In the genomic region with DNA sequence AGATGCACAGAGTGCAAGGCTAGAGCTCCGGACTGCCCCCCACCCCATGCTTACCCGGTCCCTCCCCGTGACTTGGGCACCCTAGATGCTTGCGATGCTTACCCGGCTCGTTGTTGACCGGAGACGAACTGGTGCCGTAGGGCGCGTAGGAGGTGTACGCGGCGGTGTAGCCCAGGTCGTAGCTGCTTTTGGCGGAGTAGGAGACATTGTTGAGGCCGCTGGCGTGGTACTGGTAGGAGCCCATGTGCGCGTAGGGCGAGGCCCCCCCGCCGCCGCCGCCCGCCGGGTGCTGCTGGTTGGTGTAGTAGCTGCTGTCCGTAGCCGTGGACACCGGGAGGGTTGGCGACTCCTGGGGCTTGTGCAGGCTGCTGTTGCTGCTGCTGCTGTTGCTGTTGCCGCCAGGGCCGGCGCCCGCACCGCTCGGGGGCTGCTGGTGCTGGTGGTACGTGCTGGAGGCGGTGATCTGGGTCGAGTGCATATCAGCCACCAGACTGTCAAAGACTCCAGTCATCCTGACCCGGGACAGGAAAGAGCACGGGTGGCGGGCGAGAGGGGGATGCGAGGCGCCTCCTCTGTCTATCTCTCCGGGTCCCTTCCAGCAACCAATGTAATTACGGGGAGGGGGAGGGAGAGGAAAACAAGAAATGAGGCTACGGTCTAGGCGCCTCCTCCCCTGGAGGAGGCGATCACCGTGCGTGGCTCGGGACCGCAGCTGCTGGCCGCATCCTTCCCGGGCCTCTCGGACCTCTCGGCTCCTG, we compare ENCODE assay signal across 8 mouse cellular contexts. TPM values are rescaled to one million over a fixed set of nuclear protein-coding genes. Genes with fewer than 3 reads are reported as not detected.
DNase-seq lines count a peak whose midpoint lies in the region; ATAC-seq and TF ChIP-seq lines count a peak whose summit lies in the region.

No protein-coding gene starts in this region.

- no peaks in the 10 kb centered on the region for H3K9me3 ChIP-seq in heart, embryonic 10.5 days
- H3K9me3 ChIP-seq in ES-Bruce4 (replicated peaks; ENCODE audit: control insufficient read depth, insufficient read depth, low read length, poor library complexity, severe bottlenecking) = no peaks in the 10 kb centered on the region
- H3K9me3 ChIP-seq in embryonic facial prominence, embryonic 12.5 days = no peaks in the 10 kb centered on the region
- H3K9me3 ChIP-seq in hindbrain, embryonic 13.5 days = no peaks in the 10 kb centered on the region
- H3K9me3 ChIP-seq in lung, postnatal 0 days (ENCODE audit: low read length) = no peaks in the 10 kb centered on the region

- H3K4me3 ChIP-seq in heart, embryonic 10.5 days = peak overlapping the region; percentile 71
- peak overlapping the region; percentile 65 for H3K4me3 ChIP-seq in ES-Bruce4 (ENCODE audit: low read depth, low read length)
- H3K4me3 ChIP-seq in embryonic facial prominence, embryonic 12.5 days = peak overlapping the region; percentile 65
- H3K4me3 ChIP-seq in hindbrain, embryonic 13.5 days = peak overlapping the region; percentile 46
- H3K4me3 ChIP-seq in lung, postnatal 0 days (ENCODE audit: low read depth, low read length) = peak overlapping the region; percentile 30
- H3K4me3 ChIP-seq in testis, adult 2 months (ENCODE audit: control insufficient read depth, low read depth, low read length) = peak overlapping the region; percentile 66

- intact Hi-C loops in heart, postnatal 25 days (cut with DNase I) = loop anchor here (2.0 to 10.0 kb wide), 4 partner anchors 15 to 391 kb away; partner anchors contain the start of gene Metap1d

- TF ChIP-seq POLR2A in ES-Bruce4 (IDR thresholded peaks at IDR 0.05; ENCODE audit: insufficient read depth, low read length) = no peak
- no peak for TF ChIP-seq POLR2A in testis, adult 2 months (IDR thresholded peaks at IDR 0.05; ENCODE audit: control insufficient read depth, low read depth, low read length)

- peaks cover 42% of the 10 kb centered on the region for H3K4me1 ChIP-seq in heart, embryonic 10.5 days
- H3K4me1 ChIP-seq in ES-Bruce4 (ENCODE audit: control insufficient read depth, insufficient read depth, low read length) = no peaks in the 10 kb centered on the region
- H3K4me1 ChIP-seq in embryonic facial prominence, embryonic 12.5 days = peaks cover 18% of the 10 kb centered on the region
- H3K4me1 ChIP-seq in hindbrain, embryonic 13.5 days (replicated peaks) = peaks cover 28% of the 10 kb centered on the region
- peaks cover 11% of the 10 kb centered on the region for H3K4me1 ChIP-seq in lung, postnatal 0 days (ENCODE audit: insufficient read depth, low read depth, low read length)
- H3K4me1 ChIP-seq in testis, adult 2 months (ENCODE audit: control insufficient read depth, insufficient read depth, low read length) = peaks cover 34% of the 10 kb centered on the region

- H3K27ac ChIP-seq in heart, embryonic 10.5 days = peak overlapping the region; percentile 60
- no peak overlapping the region for H3K27ac ChIP-seq in ES-Bruce4 (ENCODE audit: insufficient read depth, low read length)
- peak overlapping the region; percentile 91 for H3K27ac ChIP-seq in embryonic facial prominence, embryonic 12.5 days
- no peak overlapping the region for H3K27ac ChIP-seq in hindbrain, embryonic 13.5 days
- no peak overlapping the region for H3K27ac ChIP-seq in lung, postnatal 0 days (ENCODE audit: low read length)
- no peak overlapping the region for H3K27ac ChIP-seq in testis, adult 2 months (ENCODE audit: control insufficient read depth, insufficient read depth, low read depth, low read length)

- DNase-seq in heart, embryonic 10.5 days (ENCODE audit: low spot score) = peak; percentile 84
- DNase-seq in heart, postnatal 25 days (ENCODE audit: low spot score) = no peak
- peak; percentile 4 for DNase-seq in lung, postnatal 0 days (ENCODE audit: low spot score)
- DNase-seq in left cerebral cortex, adult 8-10 months (ENCODE audit: low spot score in 2 of 2) = no peak

- H3K9ac ChIP-seq in ES-Bruce4 (ENCODE audit: low read depth, poor library complexity, severe bottlenecking) = 0 out of 2 replicates have a peak overlapping the region, but pooled peaks have one; percentile 42
- peak overlapping the region; percentile 82 for H3K9ac ChIP-seq in embryonic facial prominence, embryonic 12.5 days
- peak overlapping the region; percentile 56; the same call in 1 of the 2 replicates for H3K9ac ChIP-seq in hindbrain, embryonic 13.5 days
- H3K9ac ChIP-seq in lung, postnatal 0 days (replicated peaks; ENCODE audit: low read depth) = no peak overlapping the region

- no peak for TF ChIP-seq EP300 in ES-Bruce4 (IDR thresholded peaks at IDR 0.05; ENCODE audit: insufficient read depth, low read depth, low read length)
- no peak for TF ChIP-seq EP300 in lung, postnatal 0 days (IDR thresholded peaks at IDR 0.05)

- peaks cover 95% of the 10 kb centered on the region for H3K27me3 ChIP-seq in heart, embryonic 10.5 days (ENCODE audit: insufficient read depth, poor library complexity, severe bottlenecking)
- peaks cover 36% of the 10 kb centered on the region for H3K27me3 ChIP-seq in ES-Bruce4 (ENCODE audit: control insufficient read depth, insufficient read depth, low read length, poor library complexity, severe bottlenecking)
- H3K27me3 ChIP-seq in embryonic facial prominence, embryonic 12.5 days = peaks cover 69% of the 10 kb centered on the region
- peaks cover 91% of the 10 kb centered on the region for H3K27me3 ChIP-seq in hindbrain, embryonic 13.5 days
- H3K27me3 ChIP-seq in lung, postnatal 0 days (replicated peaks; ENCODE audit: insufficient read depth, low read length) = peaks cover 84% of the 10 kb centered on the region
- peaks cover 24% of the 10 kb centered on the region for H3K27me3 ChIP-seq in testis, adult 2 months (ENCODE audit: control insufficient read depth, insufficient read depth, low read length)

- TF ChIP-seq CTCF in ES-Bruce4 (IDR thresholded peaks at IDR 0.05; ENCODE audit: low read depth, low read length) = no peak
- no peak for TF ChIP-seq CTCF in lung, postnatal 0 days (IDR thresholded peaks at IDR 0.05)
- no peak for TF ChIP-seq CTCF in testis, adult 2 months (IDR thresholded peaks at IDR 0.05; ENCODE audit: control insufficient read depth, insufficient read depth, insufficient replicate concordance, low read depth, low read length)

- ATAC-seq in embryonic facial prominence, embryonic 12.5 days (ENCODE audit: insufficient number of reproducible peaks, insufficient read depth, low FRiP score, low TSS enrichment) = peak; percentile 62
- peak; percentile 57 for ATAC-seq in hindbrain, embryonic 13.5 days (ENCODE audit: low FRiP score)
- ATAC-seq in lung, postnatal 0 days = no peak

- peak overlapping the region; percentile 89 for H3K4me2 ChIP-seq in embryonic facial prominence, embryonic 12.5 days (replicated peaks)
- H3K4me2 ChIP-seq in hindbrain, embryonic 13.5 days = peak overlapping the region; percentile 87
- peak overlapping the region; percentile 55 for H3K4me2 ChIP-seq in lung, postnatal 0 days (replicated peaks; ENCODE audit: low read depth, low read length)

- H3K36me3 ChIP-seq in heart, embryonic 10.5 days = no peaks in the 10 kb centered on the region
- no peaks in the 10 kb centered on the region for H3K36me3 ChIP-seq in ES-Bruce4 (ENCODE audit: control insufficient read depth, insufficient read depth, low read length, poor library complexity, severe bottlenecking)
- no peaks in the 10 kb centered on the region for H3K36me3 ChIP-seq in embryonic facial prominence, embryonic 12.5 days
- no peaks in the 10 kb centered on the region for H3K36me3 ChIP-seq in hindbrain, embryonic 13.5 days
- H3K36me3 ChIP-seq in lung, postnatal 0 days (ENCODE audit: insufficient read depth, low read length) = no peaks in the 10 kb centered on the region
- no peaks in the 10 kb centered on the region for H3K36me3 ChIP-seq in testis, adult 2 months (ENCODE audit: control insufficient read depth, insufficient read depth, low read length)

- WGBS in heart, embryonic 10.5 days = under 1% methylated on average over 59 of the region's 59 CpGs
- WGBS in embryonic facial prominence, embryonic 12.5 days = 1% methylated on average over 58 of the region's 59 CpGs
- WGBS in hindbrain, embryonic 13.5 days = under 1% methylated on average over 55 of the region's 59 CpGs
- WGBS in lung, postnatal 0 days = under 1% methylated on average over 38 of the region's 59 CpGs

RNA-seq across cellular contexts. Expression of gene Dlx2, which starts 0.5 kb away (rescaled TPM):
- polyA plus RNA-seq in heart, embryonic 10.5 days (2016; fragmentation: Nextera tagmentation; extraction: Ambion mirVana) = 3.0 and 3.9 TPM in 2 replicates
- not detected for total RNA-seq in heart, postnatal 25 days (2021)
- not detected in 2 replicates for polyA plus RNA-seq in ES-Bruce4 (2011; ENCODE audit: insufficient read depth, insufficient read length, low read depth, missing spikeins)
- polyA plus RNA-seq in embryonic facial prominence, embryonic 12.5 days (2016; fragmentation: Nextera tagmentation; extraction: Ambion mirVana) = 21.9 and 29.7 TPM in 2 replicates
- polyA plus RNA-seq in hindbrain, embryonic 13.5 days (2015; fragmentation: Nextera tagmentation; extraction: Ambion mirVana) = 0.51 and 0.76 TPM in 2 replicates
- polyA plus RNA-seq in lung, postnatal 0 days (2015; fragmentation: Nextera tagmentation; extraction: Ambion mirVana) = not detected in 2 replicates
- polyA plus RNA-seq in testis, adult 2 months (2012; rRNA removed) = 0.11 TPM in 1 of 2 replicates, not detected in the other
- total RNA-seq in left cerebral cortex, adult 8-10 months (2022) = 1 to 10 TPM; 4.8 to 8.6 (median 6.8) TPM

RNA-seq across cellular contexts. Expression of gene Dlx1, which starts 18.1 kb away (rescaled TPM):
- polyA plus RNA-seq in heart, embryonic 10.5 days (2016; fragmentation: Nextera tagmentation; extraction: Ambion mirVana) = 3.5 and 4.3 TPM in 2 replicates
- total RNA-seq in heart, postnatal 25 days (2021) = under 1 TPM; 0.14 to 0.99 TPM
- polyA plus RNA-seq in ES-Bruce4 (2011; ENCODE audit: insufficient read depth, insufficient read length, low read depth, missing spikeins) = not detected in 2 replicates
- 65.4 and 87.0 TPM in 2 replicates for polyA plus RNA-seq in embryonic facial prominence, embryonic 12.5 days (2016; fragmentation: Nextera tagmentation; extraction: Ambion mirVana)
- polyA plus RNA-seq in hindbrain, embryonic 13.5 days (2015; fragmentation: Nextera tagmentation; extraction: Ambion mirVana) = 0.96 and 1.4 TPM in 2 replicates
- not detected in 2 replicates for polyA plus RNA-seq in lung, postnatal 0 days (2015; fragmentation: Nextera tagmentation; extraction: Ambion mirVana)
- 0.25 and 0.47 TPM in 2 replicates for polyA plus RNA-seq in testis, adult 2 months (2012; rRNA removed)
- 10 to 100 TPM; 17.8 to 23.6 (median 19.4) TPM for total RNA-seq in left cerebral cortex, adult 8-10 months (2022)

Comparison
In these comparisons a context has a peak if more than half of its experiments do, and no peak if none do; other contexts are left out.
1. DNase-seq: peak in heart, embryonic 10.5 days (single experiment) and lung, postnatal 0 days (single experiment); none in heart, postnatal 25 days (single experiment) and left cerebral cortex, adult 8-10 months (0 of 2).
2. H3K27ac ChIP-seq: peak in heart, embryonic 10.5 days (single experiment) and embryonic facial prominence, embryonic 12.5 days (single experiment); none in ES-Bruce4 (single experiment), hindbrain, embryonic 13.5 days (single experiment), lung, postnatal 0 days (single experiment) and testis, adult 2 months (single experiment).
3. RNA of gene Dlx1, which starts 18.1 kb away (polyA plus RNA-seq): 65.4 to 87.0 TPM in embryonic facial prominence, embryonic 12.5 days; 3.5 to 4.3 TPM in heart, embryonic 10.5 days, 0.96 to 1.4 TPM in hindbrain, embryonic 13.5 days, 0.25 to 0.47 TPM in testis, adult 2 months, not detected in ES-Bruce4 and not detected in lung, postnatal 0 days; every median in the first group is over 10 times any median in the second.
4. Peak in every context shown above with its lines, with median percentiles within 50 percentile points of each other: H3K4me3 ChIP-seq and H3K4me2 ChIP-seq.